Mouse (Mus musculus) MEL (cell line): ENCODE results near the gene Tgfbr3. TPM values are rescaled to one million over a fixed set of nuclear protein-coding genes. Genes with fewer than 3 reads are reported as not detected.

Source experiments
- DNase-seq: peaks from one replicate; pipeline ENCODE4 v3.0.0; 2011; ENCODE audit warnings: low read depth, low spot score
- H3K27ac ChIP-seq: 2 replicates; pipeline ENCODE4 v1.5.1; 2012; ENCODE audit warnings: low read depth, mild to moderate bottlenecking, control low read depth, low read length, moderate library complexity; ENCODE audit not compliant: control insufficient read depth
- H3K27me3 ChIP-seq, 2 experiments: fragments of 150-350 bp in 1 of 2; sonication (generic) in 1 of 2; 2 replicates each; pipeline ENCODE4 v1.6.1; 2012; ENCODE audit warnings: low read length in 2 of 2, mild to moderate bottlenecking in 2 of 2, improper control_type of control experiment in 1 of 2, moderate library complexity in 1 of 2; ENCODE audit not compliant: insufficient read depth in 2 of 2, control insufficient read depth in 1 of 2
- H3K36me3 ChIP-seq, 2 experiments: 2 replicates each; pipeline ENCODE4 v1.6.1; 2012 to 2014; ENCODE audit warnings: low read length in 2 of 2, improper control_type of control experiment in 1 of 2, inconsistent platforms in 1 of 2, mild to moderate bottlenecking in 1 of 2; ENCODE audit not compliant: insufficient read depth in 2 of 2, control insufficient read depth in 1 of 2
- H3K4me1 ChIP-seq, 2 experiments: fragments of 150-350 bp in 1 of 2; sonication (generic) in 1 of 2; 2 replicates each; pipeline ENCODE4 v1.6.1; 2012; ENCODE audit warnings: low read length in 2 of 2, improper control_type of control experiment in 1 of 2, mild to moderate bottlenecking in 1 of 2; ENCODE audit not compliant: insufficient read depth in 2 of 2, control insufficient read depth in 1 of 2
- H3K4me3 ChIP-seq, 2 experiments: fragments of 150-350 bp in 1 of 2; sonication (generic) in 1 of 2; 2 replicates each; pipeline ENCODE4 v1.5.1; 2012; ENCODE audit warnings: low read depth in 2 of 2, low read length in 2 of 2, mild to moderate bottlenecking in 2 of 2, moderate library complexity in 2 of 2, control low read depth in 1 of 2, improper control_type of control experiment in 1 of 2; ENCODE audit not compliant: control insufficient read depth in 1 of 2, insufficient read depth in 1 of 2
- H3K79me2 ChIP-seq: 2 replicates; pipeline ENCODE4 v1.6.1; 2012; ENCODE audit warnings: mild to moderate bottlenecking, low read length, moderate library complexity; ENCODE audit not compliant: control insufficient read depth, poor library complexity, insufficient read depth
- H3K9ac ChIP-seq: 2 replicates; pipeline ENCODE4 v1.6.1; 2012; ENCODE audit warnings: low read depth, mild to moderate bottlenecking, control low read depth, low read length, moderate library complexity; ENCODE audit not compliant: control insufficient read depth, poor library complexity, severe bottlenecking
- H3K9me3 ChIP-seq: fragments of 150-350 bp; sonication (generic); replicated peaks from 2 replicates; pipeline ENCODE4 v1.6.1; 2012; ENCODE audit warnings: mild to moderate bottlenecking, low read length, improper control_type of control experiment, moderate library complexity; ENCODE audit not compliant: insufficient read depth
- CHD2 ChIP-seq: IDR thresholded peaks from 2 replicates; pipeline ENCODE4 v1.6.1; 2011; ENCODE audit warnings: low read length, improper control_type of control experiment
- E2F4 ChIP-seq: IDR thresholded peaks from 2 replicates; pipeline ENCODE4 v1.6.1; 2011; ENCODE audit warnings: low read depth, low read length, improper control_type of control experiment, borderline replicate concordance
- ELF1 ChIP-seq: IDR thresholded peaks from 2 replicates; pipeline ENCODE4 v1.6.1; 2014; ENCODE audit warnings: low read depth, mild to moderate bottlenecking, inconsistent platforms, low read length, improper control_type of control experiment, moderate library complexity
- EP300 ChIP-seq, 2 experiments: IDR thresholded peaks; 2 replicates each; pipeline ENCODE4 v1.6.1; 2011; ENCODE audit warnings: improper control_type of control experiment in 2 of 2, low read length in 2 of 2, low read depth in 1 of 2, mild to moderate bottlenecking in 1 of 2
- GATA1 ChIP-seq: IDR thresholded peaks from 2 replicates; pipeline ENCODE4 v1.6.1; 2011; ENCODE audit warnings: low read depth, low read length, improper control_type of control experiment
- HCFC1 ChIP-seq: IDR thresholded peaks from 2 replicates; pipeline ENCODE4 v1.6.1; 2012; ENCODE audit warnings: low read depth, mild to moderate bottlenecking, inconsistent platforms, low read length, improper control_type of control experiment, moderate library complexity
- MAFK ChIP-seq: IDR thresholded peaks from 2 replicates; pipeline ENCODE4 v1.6.1; 2011; ENCODE audit warnings: low read depth, mild to moderate bottlenecking, low read length, improper control_type of control experiment, borderline replicate concordance
- MAX ChIP-seq: IDR thresholded peaks from 2 replicates; pipeline ENCODE4 v1.6.1; 2011; ENCODE audit warnings: low read length, improper control_type of control experiment
- MAZ ChIP-seq: IDR thresholded peaks from 2 replicates; pipeline ENCODE4 v1.6.1; 2012; ENCODE audit warnings: low read depth, mild to moderate bottlenecking, inconsistent platforms, low read length, improper control_type of control experiment
- MXI1 ChIP-seq: IDR thresholded peaks from 2 replicates; pipeline ENCODE4 v1.6.1; 2011; ENCODE audit warnings: mild to moderate bottlenecking, low read depth, low read length, improper control_type of control experiment
- MYB ChIP-seq: IDR thresholded peaks from 2 replicates; pipeline ENCODE4 v1.6.1; 2011; ENCODE audit warnings: mild to moderate bottlenecking, low read depth, low read length, improper control_type of control experiment
- MYC ChIP-seq: IDR thresholded peaks from 2 replicates; pipeline ENCODE4 v1.6.1; 2011; ENCODE audit warnings: low read depth, mild to moderate bottlenecking, low read length, improper control_type of control experiment, moderate library complexity
- NRF1 ChIP-seq: IDR thresholded peaks from 2 replicates; pipeline ENCODE4 v1.6.1; 2014; ENCODE audit warnings: low read depth, mild to moderate bottlenecking, inconsistent platforms, low read length, improper control_type of control experiment, moderate library complexity; ENCODE audit not compliant: poor library complexity, insufficient read depth, severe bottlenecking
- POLR2AphosphoS5 ChIP-seq: IDR thresholded peaks from 2 replicates; pipeline ENCODE4 v1.6.1; 2012; ENCODE audit warnings: low read depth, borderline replicate concordance, mild to moderate bottlenecking, inconsistent platforms, low read length, moderate library complexity, mixed read lengths
- RAD21 ChIP-seq: IDR thresholded peaks from 2 replicates; pipeline ENCODE4 v1.6.1; 2011; ENCODE audit warnings: mild to moderate bottlenecking, low read depth, low read length, improper control_type of control experiment
- RCOR1 ChIP-seq: IDR thresholded peaks from 2 replicates; pipeline ENCODE4 v1.6.1; 2012; ENCODE audit warnings: low read depth, mild to moderate bottlenecking, inconsistent platforms, low read length, improper control_type of control experiment
- SMC3 ChIP-seq: IDR thresholded peaks from 2 replicates; pipeline ENCODE4 v1.6.1; 2011; ENCODE audit warnings: low read depth, low read length, improper control_type of control experiment
- TAL1 ChIP-seq: IDR thresholded peaks from 2 replicates; pipeline ENCODE4 v1.6.1; 2012; ENCODE audit warnings: mild to moderate bottlenecking, inconsistent platforms, low read length, moderate library complexity, mixed read lengths
- TCF12 ChIP-seq: IDR thresholded peaks from 2 replicates; pipeline ENCODE4 v1.6.1; 2014; ENCODE audit warnings: low read depth, mild to moderate bottlenecking, inconsistent platforms, low read length, improper control_type of control experiment, moderate library complexity
- USF1 ChIP-seq: IDR thresholded peaks from 2 replicates; pipeline ENCODE4 v1.6.1; 2014; ENCODE audit warnings: low read depth, mild to moderate bottlenecking, inconsistent platforms, low read length, improper control_type of control experiment, moderate library complexity
- USF2 ChIP-seq, 2 experiments: IDR thresholded peaks; 2 replicates each; pipeline ENCODE4 v1.6.1; 2011 to 2012; ENCODE audit warnings: improper control_type of control experiment in 2 of 2, low read length in 2 of 2, borderline replicate concordance in 1 of 2, inconsistent platforms in 1 of 2, low read depth in 1 of 2, mild to moderate bottlenecking in 1 of 2; ENCODE audit not compliant: insufficient read depth in 1 of 2
- ZC3H11A ChIP-seq: IDR thresholded peaks from 2 replicates; pipeline ENCODE4 v1.6.1; 2012; ENCODE audit warnings: low read depth, mild to moderate bottlenecking, inconsistent platforms, low read length, improper control_type of control experiment
- ZMIZ1 ChIP-seq: IDR thresholded peaks from 2 replicates; pipeline ENCODE4 v1.6.1; 2012; ENCODE audit warnings: low read depth, mild to moderate bottlenecking, inconsistent platforms, low read length, improper control_type of control experiment, moderate library complexity
- ZNF384 ChIP-seq: IDR thresholded peaks from 2 replicates; pipeline ENCODE4 v1.6.1; 2012; ENCODE audit warnings: low read depth, mild to moderate bottlenecking, inconsistent platforms, low read length, improper control_type of control experiment
- polyA plus RNA-seq, 2 experiments: library from polyadenylated mRNA; stranded (reverse) in 1 of 2; unstranded in 1 of 2; fragments of >175 nt in 1 of 2; fragments of >200 nt in 1 of 2; gene quantifications; 2 replicates each; pipeline versions ENCODE4 v1.2.1 to v1.2.4; 2012; ENCODE audit warnings: low replicate concordance in 2 of 2, low read depth in 1 of 2; ENCODE audit not compliant: insufficient read length in 2 of 2, insufficient read depth in 1 of 2, missing spikeins in 1 of 2
- total RNA-seq: library from RNA; depleted of rRNA; stranded (reverse); fragments of 300-350 nt; gene quantifications from 2 replicates; pipeline ENCODE4 v1.2.3, GENCODE M21; 2012

Tgfbr3 gene
- total and polyA plus RNA-seq, 3 experiments, result 3.0 to 5.9 TPM; not detected in 1

- Histone ChIP-seq H3K27me3 (no peaks in the 10 kb centered on the region; a peak in 1 of 4 replicates), H3K4me3 (no peak overlapping the region), H3K27ac (no peak overlapping the region), H3K9ac (no peak overlapping the region), H3K4me1 (no peaks in the 10 kb centered on the region), H3K79me2 (no peaks in the 10 kb centered on the region), H3K9me3 (no peaks in the 10 kb centered on the region), H3K36me3 (no peaks in the 10 kb centered on the region)
- DNase-seq, result no peak
- TF ChIP-seq MYB, result no peak
- TF ChIP-seq POLR2AphosphoS5, result no peak
- no peak for TF ChIP-seq TCF12
- TF ChIP-seq NRF1, result no peak
- TF ChIP-seq MYC, result no peak
- no peak for TF ChIP-seq ZMIZ1
- TF ChIP-seq USF1, result no peak
- TF ChIP-seq E2F4, result no peak
- no peak for TF ChIP-seq CHD2
- no peak for TF ChIP-seq MXI1
- TF ChIP-seq ZNF384, result no peak
- TF ChIP-seq ELF1, result no peak
- no peak for TF ChIP-seq HCFC1
- no peak for TF ChIP-seq TAL1
- TF ChIP-seq RAD21, result no peak
- no peak for TF ChIP-seq GATA1
- TF ChIP-seq ZC3H11A, result no peak
- TF ChIP-seq EP300 (IDR thresholded peaks at IDR 0.05; ENCODE audit: low read depth in 1 of 2, low read length in 2 of 2), result no peak
These were observed 27.7 kb upstream of the Tgfbr3 start for GRCm38 (mm10) chr5:107317141-107317540.

GRCm38 (mm10) chr5:107307432-107307831 is 18.0 kb upstream of the Tgfbr3 start:
- no peak for DNase-seq
- Histone ChIP-seq H3K9me3 (no peaks in the 10 kb centered on the region), H3K27ac (no peak overlapping the region), H3K79me2 (no peaks in the 10 kb centered on the region), H3K4me3 (no peak overlapping the region), H3K9ac (no peak overlapping the region), H3K4me1 (no peaks in the 10 kb centered on the region), H3K27me3 (peaks cover 0 to 4% of the 10 kb centered on the region in 2 experiments; a peak in 1 of 4 replicates), H3K36me3 (no peaks in the 10 kb centered on the region)
- TF ChIP-seq EP300 (IDR thresholded peaks at IDR 0.05; ENCODE audit: low read depth in 1 of 2, low read length in 2 of 2) (no peak), CHD2 (no peak), SMC3 (no peak), ZNF384 (no peak), MAFK (no peak), TCF12 (no peak), RCOR1 (no peak), MAX (no peak), USF1 (no peak), MXI1 (no peak), E2F4 (no peak), USF2 (IDR thresholded peaks at IDR 0.05; ENCODE audit: borderline replicate concordance in 1 of 2, insufficient read depth in 1 of 2, low read depth in 1 of 2, low read length in 2 of 2) (no peak), RAD21 (no peak), MAZ (no peak), ZC3H11A (no peak)
